Mouse (Mus musculus) thymus, postnatal 4 days (tissue): ENCODE data around the gene Cacng1.

ENCODE experiments used
- DNase-seq: peaks from one replicate; pipeline ENCODE4 v3.0.0; 2021

Cacng1 gene

GRCm38 (mm10) chr11:107655538-107655937 is 60.8 kb downstream of the Cacng1 start:
- DNase-seq, result no peak
